Mouse (Mus musculus) hindbrain, postnatal 0 days (tissue): ENCODE measurements at regions not wholly inside any gene's neighbourhood (a gene's known extent, or its start where the extent isn't known, plus 50 kb on each side); places are given as distances from the start of the nearest gene placed in this dataset.

Experiments used
- ATAC-seq: fragments of 200-750 bp; cut with Nextera tagmentation; 2 replicates; pipeline ENCODE4 v1.8.0; 2017; ENCODE audit warnings: mild to moderate bottlenecking, moderate TSS enrichment, moderate library complexity
- DNase-seq: peaks from one replicate; pipeline ENCODE4 v3.0.0-alpha.2; 2015; ENCODE audit warnings: low spot score
- H3K27ac ChIP-seq: fragments of 300-500 bp; sonication (generic); 2 replicates; pipeline ENCODE4 v1.5.1; 2014; ENCODE audit warnings: mild to moderate bottlenecking
- H3K27me3 ChIP-seq: fragments of 300-500 bp; sonication (generic); 2 replicates; pipeline ENCODE4 v1.6.1; 2014; ENCODE audit warnings: low read length, mixed read lengths; ENCODE audit not compliant: insufficient read depth
- H3K36me3 ChIP-seq: fragments of 300-500 bp; sonication (generic); 2 replicates; pipeline ENCODE4 v1.6.1; 2014; ENCODE audit warnings: low read length, mixed read lengths; ENCODE audit not compliant: insufficient read depth
- H3K4me1 ChIP-seq: fragments of 300-500 bp; sonication (generic); 2 replicates; pipeline ENCODE4 v1.6.1; 2014; ENCODE audit warnings: antibody characterized with exemption, low read length, mixed read lengths; ENCODE audit not compliant: insufficient read depth
- H3K4me2 ChIP-seq: fragments of 300-500 bp; sonication (generic); 2 replicates; pipeline ENCODE4 v1.6.1; 2014; ENCODE audit warnings: low read depth, mild to moderate bottlenecking, low read length, moderate library complexity, mixed read lengths
- H3K4me3 ChIP-seq: fragments of 300-500 bp; sonication (generic); 2 replicates; pipeline ENCODE4 v1.5.1; 2014; ENCODE audit warnings: low read length
- H3K9ac ChIP-seq: fragments of 300-500 bp; sonication (generic); replicated peaks from 2 replicates; pipeline ENCODE4 v1.6.1; 2014; ENCODE audit warnings: mild to moderate bottlenecking, low read length, moderate library complexity, mixed read lengths
- H3K9me3 ChIP-seq: fragments of 300-500 bp; sonication (generic); 2 replicates; pipeline ENCODE4 v1.6.1; 2016; ENCODE audit warnings: low read length, mixed read lengths
- CTCF ChIP-seq: IDR thresholded peaks from 2 replicates; pipeline ENCODE4 v1.5.1; 2016; ENCODE audit warnings: antibody characterized with exemption, control low read depth, low read depth
- WGBS: fragments of 180-500 bp; shearing (Covaris S2); extraction: QIAGEN DNeasy Blood & Tissue Kit; methylation state at CpG from one replicate; pipeline ENCODE4 v1.1.7; 2014; 5-methylcytosine and 5-hydroxymethylcytosine counted together

DNA sequence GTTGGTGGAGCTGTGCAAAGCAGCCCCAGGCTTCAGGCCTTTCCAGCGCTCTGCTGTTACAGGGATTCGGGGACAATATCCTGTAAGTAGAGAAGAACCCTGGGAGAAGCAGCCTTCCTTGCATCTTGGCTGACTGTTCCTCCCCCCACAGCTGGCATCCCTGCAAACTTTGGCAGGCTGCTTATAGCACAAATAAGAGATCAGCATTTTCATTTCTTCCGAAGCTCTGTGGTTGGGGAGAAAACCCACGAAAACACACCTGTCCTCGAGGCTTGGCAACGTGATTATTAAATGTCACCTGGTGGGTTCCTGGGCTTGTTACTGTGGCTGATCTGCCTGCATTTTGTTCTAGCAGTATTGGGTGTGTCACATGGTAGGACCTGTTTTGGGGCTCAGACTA lies 86.5 kb upstream of the Eef2kmt start:
- ATAC-seq (no peak), DNase-seq (no peak)
- H3K27ac ChIP-seq, result no peak overlapping the region

DNA sequence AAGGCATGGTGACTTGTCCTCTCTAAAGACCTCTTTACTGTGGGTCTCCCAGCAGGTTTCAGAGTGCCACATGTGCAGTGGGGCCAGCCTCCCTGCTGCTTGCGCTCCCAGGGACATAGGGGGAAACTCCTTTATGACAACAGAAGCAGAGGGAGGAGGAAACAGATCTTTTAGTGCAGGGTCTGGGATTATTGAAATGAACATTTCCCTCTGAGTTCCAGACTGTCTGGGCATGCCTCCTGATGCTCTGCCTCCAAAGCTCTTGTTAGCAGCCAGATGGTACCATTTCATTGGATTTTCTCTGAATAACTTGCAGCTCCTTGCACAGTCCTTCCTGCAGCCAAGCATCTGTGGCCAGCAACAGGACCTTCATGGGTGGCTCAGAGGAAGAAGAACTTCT lies 60.5 kb upstream of the Eef2kmt start:
- WGBS, result 100% methylated on average over 1 of the region's 1 CpGs
- TF ChIP-seq CTCF, result no peak

More for the DNA sequence above, 86.5 kb upstream of the Eef2kmt start:
- H3K36me3 ChIP-seq, result no peaks in the 10 kb centered on the region
- no peaks in the 10 kb centered on the region for H3K9me3 ChIP-seq
- H3K4me3 ChIP-seq, result no peak overlapping the region
- TF ChIP-seq CTCF, result no peak
- H3K4me1 ChIP-seq, result no peaks in the 10 kb centered on the region
- WGBS, result 80% methylated on average over 6 of the region's 6 CpGs
- H3K9ac ChIP-seq, result no peak overlapping the region
- no peaks in the 10 kb centered on the region for H3K27me3 ChIP-seq
- no peak overlapping the region for H3K4me2 ChIP-seq

DNA sequence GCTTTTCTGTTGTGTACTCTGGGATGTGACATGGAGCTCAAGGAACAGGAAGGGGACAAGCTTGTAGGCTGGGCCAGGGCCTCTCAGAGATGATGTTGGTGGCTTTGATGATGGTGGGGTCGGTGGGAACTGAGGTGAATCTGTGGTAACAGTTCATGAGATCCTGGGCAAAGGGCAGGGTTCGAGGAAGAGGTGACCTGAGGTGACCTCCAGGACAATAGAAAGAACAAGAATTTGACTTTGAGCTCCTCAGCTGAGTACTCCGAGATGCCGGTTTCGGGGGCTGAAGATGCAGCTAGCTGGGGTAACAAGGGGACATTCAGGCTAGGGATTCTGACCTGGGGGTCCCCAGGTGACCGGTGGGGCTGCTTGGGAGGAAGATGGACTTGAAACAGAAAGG lies 57.5 kb upstream of the Eef2kmt start:
- no peak overlapping the region for H3K4me2 ChIP-seq
- H3K9me3 ChIP-seq, result no peaks in the 10 kb centered on the region
- 73% methylated on average over 6 of the region's 6 CpGs for WGBS
- no peak for DNase-seq
- H3K9ac ChIP-seq, result no peak overlapping the region
- no peak overlapping the region for H3K4me3 ChIP-seq
- no peak for ATAC-seq
- H3K27me3 ChIP-seq, result no peaks in the 10 kb centered on the region
- no peaks in the 10 kb centered on the region for H3K36me3 ChIP-seq
- no peak overlapping the region for H3K27ac ChIP-seq
- TF ChIP-seq CTCF, result no peak
- no peaks in the 10 kb centered on the region for H3K4me1 ChIP-seq

More for the DNA sequence above, 60.5 kb upstream of the Eef2kmt start:
- no peak for DNase-seq
- Histone ChIP-seq H3K27me3 (no peaks in the 10 kb centered on the region), H3K4me2 (no peak overlapping the region), H3K4me1 (no peaks in the 10 kb centered on the region), H3K4me3 (no peak overlapping the region), H3K9ac (no peak overlapping the region), H3K36me3 (no peaks in the 10 kb centered on the region), H3K9me3 (no peaks in the 10 kb centered on the region), H3K27ac (no peak overlapping the region)
- ATAC-seq, result no peak

DNA sequence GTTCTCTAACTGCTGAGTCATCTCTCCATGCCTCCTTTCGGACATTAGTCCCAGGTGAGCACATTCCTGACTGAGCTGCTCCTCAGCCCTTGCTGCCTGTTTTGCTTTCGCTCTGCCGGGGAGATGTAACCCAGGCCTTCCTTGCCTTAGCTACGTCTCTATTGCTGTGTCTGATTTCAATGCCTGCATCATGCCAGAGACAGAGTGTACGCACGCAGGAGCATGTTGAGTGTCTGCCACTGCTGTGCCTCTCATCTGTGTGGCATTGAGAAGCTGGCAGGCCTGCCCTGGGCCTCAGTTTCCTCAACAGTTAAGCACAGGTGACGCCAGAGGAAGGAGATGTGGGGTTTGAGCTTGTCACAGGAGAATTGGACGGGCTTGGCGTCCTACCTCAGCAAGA lies 55.7 kb upstream of the Eef2kmt start:
- ATAC-seq, result no peak
- H3K27ac ChIP-seq, result no peak overlapping the region
- no peaks in the 10 kb centered on the region for H3K27me3 ChIP-seq
- no peak for TF ChIP-seq CTCF
- DNase-seq, result no peak
- H3K36me3 ChIP-seq, result no peaks in the 10 kb centered on the region
- H3K4me3 ChIP-seq, result no peak overlapping the region
- 86% methylated on average over 9 of the region's 9 CpGs for WGBS
- no peak overlapping the region for H3K4me2 ChIP-seq
- H3K9me3 ChIP-seq, result no peaks in the 10 kb centered on the region
- H3K4me1 ChIP-seq, result no peaks in the 10 kb centered on the region
- H3K9ac ChIP-seq, result no peak overlapping the region

DNA sequence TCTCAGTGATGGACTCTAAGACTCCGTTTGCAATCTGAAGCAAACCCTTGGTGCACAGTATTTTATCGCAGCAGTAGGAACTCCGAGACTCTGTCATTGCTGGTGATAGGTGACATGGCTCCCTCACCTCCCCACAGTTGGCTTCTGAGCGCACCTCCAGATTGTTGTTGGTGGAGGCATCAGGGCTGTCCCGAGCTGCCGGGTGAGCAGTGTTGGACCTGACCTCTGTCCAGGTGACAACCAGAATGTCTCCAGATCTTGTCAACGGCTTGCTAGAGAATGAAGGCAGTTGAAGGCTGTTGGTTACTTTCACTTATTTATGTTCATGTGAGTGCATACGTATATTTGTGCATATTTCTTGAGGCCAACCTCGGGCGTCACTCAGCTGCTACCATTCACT lies 55.0 kb upstream of the Eef2kmt start:
- ATAC-seq (no peak), DNase-seq (no peak)
- Histone ChIP-seq H3K4me1 (no peaks in the 10 kb centered on the region), H3K4me2 (no peak overlapping the region), H3K9me3 (no peaks in the 10 kb centered on the region), H3K9ac (no peak overlapping the region), H3K27ac (no peak overlapping the region), H3K4me3 (no peak overlapping the region), H3K36me3 (no peaks in the 10 kb centered on the region), H3K27me3 (no peaks in the 10 kb centered on the region)
- WGBS, result 88% methylated on average over 10 of the region's 10 CpGs
- no peak for TF ChIP-seq CTCF

DNA sequence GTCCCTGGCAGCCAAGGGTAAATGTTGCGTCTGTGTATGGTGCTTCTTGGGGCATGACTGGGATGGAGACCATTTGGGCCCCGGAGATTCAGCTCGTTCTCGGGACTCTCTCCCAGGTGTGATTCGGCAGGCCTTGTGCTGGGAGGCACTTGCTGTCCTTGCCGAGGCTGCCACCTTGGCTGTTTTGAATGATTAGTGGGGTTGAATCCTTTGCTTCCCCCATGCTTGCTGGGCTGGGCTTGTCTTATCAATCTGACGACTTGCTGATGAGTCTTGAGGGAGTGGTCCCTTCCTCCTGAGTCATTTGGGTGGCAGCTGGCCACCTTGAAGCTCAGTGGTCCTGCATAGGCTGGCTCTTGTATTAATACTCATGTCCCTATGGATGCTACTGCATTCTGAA lies 52.0 kb upstream of the Eef2kmt start:
- Histone ChIP-seq H3K4me3 (no peak overlapping the region), H3K27ac (no peak overlapping the region), H3K9ac (no peak overlapping the region), H3K9me3 (no peaks in the 10 kb centered on the region), H3K4me1 (no peaks in the 10 kb centered on the region), H3K36me3 (no peaks in the 10 kb centered on the region), H3K27me3 (no peaks in the 10 kb centered on the region), H3K4me2 (peak overlapping the region; percentile 89; the same call in 1 of the 2 replicates)
- no peak for DNase-seq
- WGBS, result 83% methylated on average over 7 of the region's 7 CpGs
- ATAC-seq, result no peak
- TF ChIP-seq CTCF, result no peak

DNA sequence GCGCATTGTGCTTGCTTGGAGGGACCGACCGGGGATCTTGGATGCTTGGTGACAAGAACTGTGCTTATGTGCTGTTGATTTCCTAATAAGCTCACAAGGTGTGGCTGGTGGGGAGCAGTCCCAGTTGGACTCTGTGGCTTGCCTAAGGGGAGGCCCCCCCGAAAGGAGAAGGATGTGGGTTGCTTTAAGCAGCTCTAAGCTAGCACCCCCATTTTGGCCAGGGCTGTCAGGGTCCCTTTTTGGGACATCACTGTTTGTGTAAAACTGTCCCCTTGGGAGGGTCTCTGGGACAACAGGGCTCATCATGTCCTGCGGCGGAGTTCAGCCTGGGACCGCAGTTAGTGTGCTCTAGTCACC lies 51.4 kb upstream of the Eef2kmt start:
- Histone ChIP-seq H3K4me3 (peak overlapping the region; percentile 44), H3K9ac (peak overlapping the region; percentile 37; the same call in 1 of the 2 replicates), H3K27me3 (no peaks in the 10 kb centered on the region), H3K36me3 (no peaks in the 10 kb centered on the region), H3K27ac (no peak overlapping the region), H3K9me3 (no peaks in the 10 kb centered on the region), H3K4me2 (peak overlapping the region; percentile 89), H3K4me1 (no peaks in the 10 kb centered on the region)
- DNase-seq (no peak), ATAC-seq (0 out of 2 replicates have a peak, but pooled peaks have one; percentile 4)
- WGBS, result 62% methylated on average over 7 of the region's 7 CpGs
- TF ChIP-seq CTCF, result no peak
